Mouse (Mus musculus): ENCODE measurements around the gene Amd1. TPM values are rescaled to one million over a fixed set of nuclear protein-coding genes. Genes with fewer than 3 reads are reported as not detected.
A peak's percentile ranks its signal among the peaks of the same experiment; 100 is the strongest.

The Amd1 gene
- polyA plus RNA-seq, 2 experiments from 2014 or later, result 57.9 to 78.4 TPM

DNA sequence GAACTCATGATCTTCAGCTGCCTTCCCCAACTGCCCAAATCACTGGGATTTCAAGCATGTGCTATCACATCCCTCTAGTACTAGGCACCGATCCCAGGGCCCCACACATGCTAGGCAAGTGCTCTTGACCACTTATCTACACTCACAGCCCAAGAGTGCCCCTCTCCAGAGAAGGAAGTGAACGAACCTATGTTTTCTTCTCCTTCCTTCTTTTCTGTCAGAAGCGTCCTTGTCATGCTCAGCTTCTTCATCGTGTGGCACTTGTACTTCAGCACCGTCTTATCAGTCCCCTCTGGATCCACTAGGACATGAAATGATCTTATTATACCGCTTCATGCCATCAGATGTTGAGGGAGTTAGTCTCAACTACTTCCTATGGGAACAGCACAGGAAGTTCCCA lies 51.0 kb downstream of the Amd1 start:
- no peak for ATAC-seq

DNA sequence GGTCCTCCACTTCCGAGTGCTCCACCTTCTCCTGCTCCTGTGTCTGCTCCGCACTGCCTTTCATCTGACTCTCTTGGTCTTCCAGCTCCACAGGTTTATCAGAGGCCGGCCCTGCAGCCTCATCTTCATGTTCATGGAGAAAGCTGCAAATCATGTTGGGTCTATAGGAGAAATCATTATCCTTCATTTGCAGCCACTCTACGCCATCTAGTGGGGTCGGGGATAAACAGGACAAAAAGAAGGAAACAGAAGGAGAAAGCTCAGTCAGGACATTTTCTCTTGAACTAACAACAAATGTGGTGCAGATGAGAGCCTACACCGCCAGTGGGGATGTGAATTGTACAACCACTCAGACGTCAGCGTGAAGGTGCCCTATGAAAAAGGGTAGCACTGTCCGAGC lies 52.4 kb downstream of the Amd1 start:
- ATAC-seq, result no peak

DNA sequence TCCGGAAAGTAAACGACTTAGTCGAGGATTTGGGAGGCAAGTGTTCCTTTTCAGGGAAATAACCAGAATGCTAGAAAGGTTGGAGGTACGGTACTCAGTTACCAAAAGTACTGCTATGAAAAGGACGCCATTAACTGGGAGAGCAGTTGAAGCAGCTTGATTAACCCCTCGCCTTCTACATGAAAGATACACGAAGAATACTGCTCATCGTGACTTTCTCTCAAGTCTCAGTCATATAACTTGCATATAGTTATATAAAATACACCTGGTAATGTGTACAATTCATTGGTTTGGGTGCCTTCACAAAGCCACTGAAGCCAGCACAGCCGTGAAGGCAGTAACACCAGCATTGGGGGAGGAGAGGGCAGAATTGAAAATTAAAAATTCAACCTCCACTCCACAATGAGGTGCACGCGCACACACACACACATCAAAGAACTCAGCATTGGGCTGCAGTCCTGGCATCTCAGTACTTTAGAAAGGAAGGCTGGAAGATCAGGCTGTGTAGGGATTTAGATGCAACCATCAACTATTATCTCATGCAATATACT lies 54.7 kb downstream of the Amd1 start:
- no peak for ATAC-seq

GRCm38 (mm10) chr10:40246374-40247165 lies 55.4 kb downstream of the Amd1 start, which contains the start of gene Rpf2:
Rpf2 (minus strand) TSS chr10:40247036.
- ATAC-seq, result peak; percentile 99

DNA sequence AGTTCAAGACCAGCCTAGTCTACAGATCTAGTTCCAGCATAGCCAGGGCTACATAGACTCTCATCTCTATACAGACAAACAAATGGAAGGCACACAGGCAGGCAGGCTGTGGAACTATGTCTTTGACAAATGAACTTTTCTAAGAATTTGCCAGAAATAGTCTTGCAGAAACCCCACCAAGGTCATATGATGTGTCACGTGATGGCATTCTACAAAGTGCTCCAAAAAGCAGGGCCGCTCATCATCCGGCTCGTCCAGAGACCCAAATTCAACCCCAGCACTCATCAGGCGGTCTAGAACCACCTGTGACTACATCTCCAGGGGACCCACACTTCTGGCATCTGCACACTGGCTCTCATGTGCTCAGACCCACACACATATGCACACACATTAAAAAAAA lies 64.2 kb downstream of the Amd1 start:
- no peak for ATAC-seq

Other genes starting within 250 kb of the Amd1 start
- 1 to 10 TPM; 2.0 to 2.9 TPM for gene Slc16a10, start 159.9 kb downstream of the Amd1 start, polyA plus RNA-seq (2017; shearing (Covaris generic))
- gene Rpf2, start 55.1 kb downstream of the Amd1 start, polyA plus RNA-seq (2017; shearing (Covaris generic)), result 10 to 100 TPM; 68.6 to 72.3 TPM
- gene Gtf3c6, start 44.1 kb downstream of the Amd1 start, polyA plus RNA-seq (2017; shearing (Covaris generic)), result 100 to 1,000 TPM; 114 to 120 TPM
- 10 to 100 TPM; 11.6 to 18.4 TPM for gene Cdk19, start 37.4 kb upstream of the Amd1 start, polyA plus RNA-seq (2017; shearing (Covaris generic))

All from activated CD4-positive, CD25-positive, alpha-beta regulatory T cell, adult 4 months (primary cell).